Mouse (Mus musculus): Measurements from ENCODE around the gene Sccpdh. TPM values are rescaled to one million over a fixed set of nuclear protein-coding genes. Genes with fewer than 3 reads are reported as not detected.
A peak's percentile ranks its signal among the peaks of the same experiment; 100 is the strongest.

The Sccpdh gene
- polyA plus RNA-seq, 1 experiment from 2014 or later: 11.4 TPM

- no peak overlapping the region for H3K9ac ChIP-seq
- H3K4me2 ChIP-seq: peak overlapping the region; percentile 39
- peak; percentile 57 for DNase-seq
- H3K9me3 ChIP-seq (replicated peaks): no peaks in the 10 kb centered on the region
- 21% methylated on average over 15 of the region's 15 CpGs for WGBS (ENCODE audit: insufficient replicate concordance)
- peak; percentile 51 for ATAC-seq (ENCODE audit: low read depth)
- 0 out of 2 replicates have a peak, but pooled peaks cover 6% of the 10 kb centered on the region for H3K27me3 ChIP-seq
- 0 out of 2 replicates have a peak, but pooled peaks cover 3% of the 10 kb centered on the region for H3K4me1 ChIP-seq (replicated peaks)
- no peaks in the 10 kb centered on the region for H3K36me3 ChIP-seq
- no peak overlapping the region for H3K27ac ChIP-seq
- H3K4me3 ChIP-seq (replicated peaks): 0 out of 2 replicates have a peak overlapping the region, but pooled peaks have one; percentile 18
Measured at GRCm38 (mm10) chr1:179734500-179735474, 66.8 kb downstream of the Sccpdh start.

DNA sequence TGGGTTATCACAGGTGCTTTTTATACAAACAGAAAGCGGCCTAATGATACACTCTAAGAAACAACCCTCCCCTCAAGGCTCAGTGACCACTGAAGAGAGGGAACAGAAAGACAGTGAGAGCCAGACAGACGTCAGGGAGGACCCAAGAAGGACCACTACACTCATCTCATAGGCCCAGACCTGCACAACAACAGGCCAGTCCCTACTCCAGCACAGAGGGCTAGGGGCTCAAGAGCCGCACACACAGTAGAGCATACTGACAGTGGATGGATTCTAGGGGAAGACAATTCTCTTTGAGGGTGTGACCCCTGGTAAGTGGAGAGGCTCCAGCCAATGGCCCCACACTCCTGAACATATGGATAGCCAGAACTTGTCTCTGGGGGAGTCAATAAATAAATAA, 68.5 kb downstream of the Sccpdh start:
- no peak overlapping the region for H3K27ac ChIP-seq
- H3K9ac ChIP-seq: no peak overlapping the region
- 71% methylated on average over 3 of the region's 3 CpGs for WGBS (ENCODE audit: insufficient replicate concordance)
- DNase-seq (no peak), ATAC-seq (ENCODE audit: low read depth) (no peak)
- H3K36me3 ChIP-seq: no peaks in the 10 kb centered on the region
- H3K27me3 ChIP-seq: 0 out of 2 replicates have a peak, but pooled peaks cover 6% of the 10 kb centered on the region
- no peak overlapping the region for H3K4me3 ChIP-seq (replicated peaks)
- no peak overlapping the region for H3K4me2 ChIP-seq
- H3K4me1 ChIP-seq (replicated peaks): 0 out of 2 replicates have a peak, but pooled peaks cover 3% of the 10 kb centered on the region
- H3K9me3 ChIP-seq (replicated peaks): no peaks in the 10 kb centered on the region

Other genes with a start within 250 kb of the Sccpdh start
- 6.6 and 7.9 TPM in 2 replicates for gene Smyd3, start 150.2 kb upstream of the Sccpdh start, polyA plus RNA-seq (2015; fragmentation: Nextera tagmentation; extraction: Ambion mirVana)
- gene Tfb2m, start 121.9 kb upstream of the Sccpdh start, polyA plus RNA-seq (2015; fragmentation: Nextera tagmentation; extraction: Ambion mirVana): 17.3 and 21.4 TPM in 2 replicates
- gene Cnst, start 121.8 kb upstream of the Sccpdh start, polyA plus RNA-seq (2015; fragmentation: Nextera tagmentation; extraction: Ambion mirVana): 10.7 and 14.4 TPM in 2 replicates
- not detected in 2 replicates for gene Kif28, start 77.1 kb downstream of the Sccpdh start, polyA plus RNA-seq (2015; fragmentation: Nextera tagmentation; extraction: Ambion mirVana)
- 0.10 and 0.24 TPM in 2 replicates for gene Gm10518, start 135.2 kb downstream of the Sccpdh start, polyA plus RNA-seq (2015; fragmentation: Nextera tagmentation; extraction: Ambion mirVana)
- gene Ahctf1, start 135.5 kb downstream of the Sccpdh start, polyA plus RNA-seq (2015; fragmentation: Nextera tagmentation; extraction: Ambion mirVana): 19.7 and 21.7 TPM in 2 replicates